Mouse (Mus musculus) layer of hippocampus, postnatal 36 days (tissue): ENCODE measurements at regions not wholly inside any gene's neighbourhood (a gene's known extent, or its start where the extent isn't known, plus 50 kb on each side); places are given as distances from the start of the nearest gene placed in this dataset.

ENCODE experiments used
- DNase-seq, 2 experiments: peaks; one replicate each; pipeline ENCODE4 v3.0.0; 2022

DNA sequence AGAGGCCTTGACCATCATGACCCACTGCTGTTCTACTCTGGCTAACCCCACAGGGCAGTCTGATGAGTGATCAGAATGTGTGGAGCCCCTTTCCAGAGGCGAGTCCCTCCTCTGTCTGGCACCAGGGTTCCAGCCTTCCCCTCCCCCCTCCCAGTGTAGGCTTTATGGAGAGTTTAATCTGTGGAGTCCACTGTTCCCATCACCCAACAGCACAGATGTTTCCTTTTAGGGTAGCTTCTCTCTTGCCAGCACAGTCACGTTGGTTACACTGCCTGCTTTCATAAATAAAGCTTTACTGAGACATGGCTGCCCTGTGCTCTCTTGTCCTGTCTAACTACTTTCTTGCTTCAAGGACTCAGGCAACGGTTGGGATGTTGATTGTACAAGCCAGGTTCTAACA lies 76.9 kb upstream of the Sulf2 start:
- no peak for DNase-seq

GRCm38 (mm10) chr2:166230617-166231016 lies 75.2 kb upstream of the Sulf2 start:
- no peak for DNase-seq

GRCm38 (mm10) chr2:166228356-166228755 lies 72.9 kb upstream of the Sulf2 start:
- DNase-seq = no peak

DNA sequence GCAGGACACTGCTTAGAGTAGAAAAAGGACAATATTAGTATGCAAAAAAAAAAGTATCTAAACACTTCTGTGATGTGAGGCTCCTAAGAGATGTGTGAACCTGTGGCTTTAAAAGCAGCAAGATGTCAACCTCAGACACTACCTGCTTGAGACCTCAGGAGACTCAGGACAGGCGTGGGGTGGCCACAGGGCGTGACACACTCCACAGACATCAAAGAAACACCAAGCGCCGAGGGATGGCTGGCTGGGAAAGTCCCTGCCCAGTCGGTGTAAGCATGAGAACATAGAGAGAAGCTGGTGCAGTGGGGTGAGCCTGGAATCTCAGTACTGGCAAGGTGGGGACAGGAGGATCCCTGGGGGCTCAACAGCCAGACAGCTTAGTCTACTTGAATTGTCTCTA lies 72.0 kb upstream of the Sulf2 start:
- DNase-seq = no peak

GRCm38 (mm10) chr2:166226929-166227328 lies 71.5 kb upstream of the Sulf2 start:
- DNase-seq = no peak

DNA sequence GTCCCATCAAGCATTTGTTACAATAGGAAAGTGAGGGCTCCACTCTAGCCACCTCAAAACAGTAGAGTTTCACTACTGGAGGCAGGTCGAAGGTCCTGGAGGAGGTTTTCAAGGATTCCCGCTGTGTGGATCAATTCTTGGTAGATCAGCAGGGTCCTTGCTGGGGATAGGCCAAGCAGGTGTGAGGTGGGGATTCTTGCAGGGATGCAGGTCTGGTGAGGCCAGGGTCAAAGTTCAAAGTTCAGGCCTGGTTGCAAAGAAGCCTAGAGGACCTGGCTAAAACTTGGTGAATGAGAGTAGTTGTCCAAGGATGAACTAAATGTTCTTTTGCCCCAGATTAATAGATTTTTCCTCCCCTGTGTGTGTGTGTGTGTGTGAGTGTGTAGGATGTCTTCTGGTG lies 70.9 kb upstream of the Sulf2 start:
- DNase-seq = no peak

- no peak for DNase-seq
Observed at GRCm38 (mm10) chr2:166225354-166225753, 69.9 kb upstream of the Sulf2 start.

DNA sequence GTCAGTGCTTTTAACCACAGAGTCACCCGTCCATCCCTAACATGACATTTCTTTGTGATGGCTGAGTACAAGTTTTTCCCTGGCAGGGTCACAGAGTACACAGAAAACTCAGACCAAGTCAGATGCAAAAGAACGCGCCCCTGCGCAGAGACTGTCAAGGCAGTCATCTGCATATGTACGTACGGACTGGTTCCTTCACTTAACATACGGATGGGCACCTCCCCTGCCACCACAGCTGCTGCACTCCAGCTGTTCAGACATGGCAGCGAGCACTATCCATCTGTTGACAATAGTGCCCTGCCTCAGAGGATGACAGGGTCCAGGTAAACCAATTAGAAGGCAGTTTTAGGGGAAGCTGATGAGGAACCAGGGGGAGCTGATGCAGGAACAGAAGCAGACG lies 63.3 kb upstream of the Sulf2 start:
- no peak for DNase-seq

DNA sequence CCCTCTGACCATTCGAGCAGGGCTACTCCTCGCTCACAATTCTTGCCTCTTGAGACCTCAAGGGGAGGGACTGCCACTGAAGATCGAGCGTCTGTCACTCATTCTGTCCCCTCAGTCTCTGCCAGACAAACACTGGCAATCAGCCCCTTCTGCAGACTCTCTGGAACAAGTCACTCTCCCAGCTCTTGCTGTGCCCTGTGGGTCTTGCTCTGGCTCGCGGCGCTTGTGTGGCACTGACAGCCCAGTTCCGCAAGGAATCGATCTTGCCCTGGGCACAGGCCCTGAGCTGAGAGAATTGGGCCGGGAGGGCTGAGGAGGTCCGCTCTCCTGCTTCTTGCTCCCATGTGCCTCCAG lies 61.0 kb upstream of the Sulf2 start:
- DNase-seq = peak in 1 of 2 experiments; percentile 28

GRCm38 (mm10) chr2:166215610-166216511 lies 60.4 kb upstream of the Sulf2 start:
- peak; percentile 30 to 50 for DNase-seq

DNA sequence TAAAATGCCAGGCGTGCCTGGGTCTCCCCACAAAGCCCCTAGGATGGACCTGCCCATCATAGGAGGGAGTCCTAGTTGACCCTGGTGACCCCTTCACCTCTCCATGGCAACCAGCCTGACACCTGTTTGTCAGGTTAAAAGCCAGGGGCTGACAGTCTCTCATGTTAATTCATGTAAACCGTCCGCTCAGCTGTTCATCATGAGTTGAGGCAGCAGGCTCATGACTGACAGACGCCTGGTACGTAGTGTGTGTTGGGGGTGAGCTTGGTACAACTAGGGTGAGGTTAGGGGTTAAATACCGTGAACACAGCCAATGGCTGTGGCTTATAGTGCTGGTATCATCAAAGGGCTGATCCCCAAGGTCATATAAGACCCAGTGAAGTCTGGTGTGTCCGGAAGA lies 59.7 kb upstream of the Sulf2 start:
- DNase-seq = no peak

DNA sequence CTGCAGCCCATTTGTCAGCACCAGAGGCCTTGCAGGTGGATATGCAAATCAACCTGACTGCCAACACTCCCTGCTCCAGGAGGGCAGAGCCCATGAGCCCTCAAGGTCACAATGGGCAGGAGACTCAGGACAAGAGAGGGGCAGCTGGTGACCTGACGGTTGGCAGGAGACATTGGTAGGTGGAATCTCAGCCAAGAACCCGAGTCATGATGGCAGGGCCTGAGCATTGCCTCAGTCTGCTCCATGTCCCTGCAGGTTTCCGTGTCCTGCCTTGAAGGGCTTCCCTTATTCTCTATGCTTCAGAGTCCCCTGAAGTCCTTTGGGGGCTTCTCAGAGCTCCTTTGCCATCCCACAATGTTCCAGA lies 51.7 kb upstream of the Sulf2 start:
- DNase-seq = no peak

GRCm38 (mm10) chr2:166206396-166207144 lies 51.1 kb upstream of the Sulf2 start:
- peak in 1 of 2 experiments; percentile 14 for DNase-seq
